Mouse (Mus musculus): ENCODE measurements around the gene Ap2s1. TPM values are rescaled to one million over a fixed set of nuclear protein-coding genes. Genes with fewer than 3 reads are reported as not detected.
A peak's percentile ranks its signal among the peaks of the same experiment; 100 is the strongest.

Ap2s1 gene
- polyA plus RNA-seq, 1 experiment from 2014 or later = 261 TPM

DNA sequence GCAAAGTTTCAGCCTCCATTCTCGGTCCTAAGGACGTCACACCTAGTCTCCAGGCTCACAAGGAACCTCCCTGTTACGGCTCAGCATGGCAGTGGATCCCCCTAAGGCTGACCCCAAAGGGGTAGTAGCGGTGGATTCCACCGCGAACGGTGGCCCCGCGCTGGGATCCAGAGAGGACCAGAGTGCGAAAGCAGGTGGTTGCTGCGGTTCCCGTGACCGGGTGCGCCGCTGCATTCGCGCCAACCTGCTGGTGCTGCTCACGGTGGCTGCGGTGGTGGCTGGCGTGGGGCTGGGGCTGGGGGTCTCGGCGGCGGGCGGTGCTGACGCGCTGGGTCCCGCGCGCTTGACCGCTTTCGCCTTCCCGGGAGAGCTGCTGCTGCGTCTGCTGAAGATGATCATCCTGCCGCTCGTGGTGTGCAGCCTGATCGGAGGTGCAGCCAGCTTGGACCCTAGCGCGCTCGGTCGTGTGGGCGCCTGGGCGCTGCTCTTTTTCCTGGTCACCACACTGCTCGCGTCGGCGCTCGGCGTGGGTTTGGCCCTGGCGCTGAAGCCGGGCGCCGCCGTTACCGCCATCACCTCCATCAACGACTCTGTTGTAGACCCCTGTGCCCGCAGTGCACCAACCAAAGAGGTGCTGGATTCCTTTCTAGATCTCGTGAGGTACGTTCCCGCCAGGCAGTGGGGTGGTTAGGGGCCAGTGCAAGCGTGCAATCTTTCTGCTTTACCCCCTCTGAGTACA, 43.8 kb downstream of the Ap2s1 start:
- peak overlapping the region; percentile 68 for H3K4me3 ChIP-seq
- H3K9ac ChIP-seq = peak overlapping the region; percentile 75
- H3K27ac ChIP-seq = 0 out of 2 replicates have a peak overlapping the region, but pooled peaks have one; percentile 64
- WGBS = under 1% methylated on average over 60 of the region's 60 CpGs
- ATAC-seq (ENCODE audit: insufficient number of reproducible peaks, insufficient read depth, low FRiP score, low TSS enrichment) = no peak
- H3K4me1 ChIP-seq = peaks cover 23% of the 10 kb centered on the region
- 0 out of 2 replicates have a peak, but pooled peaks cover 4% of the 10 kb centered on the region for H3K36me3 ChIP-seq
- H3K4me2 ChIP-seq (replicated peaks) = peak overlapping the region; percentile 99
- no peaks in the 10 kb centered on the region for H3K27me3 ChIP-seq
- no peaks in the 10 kb centered on the region for H3K9me3 ChIP-seq

DNA sequence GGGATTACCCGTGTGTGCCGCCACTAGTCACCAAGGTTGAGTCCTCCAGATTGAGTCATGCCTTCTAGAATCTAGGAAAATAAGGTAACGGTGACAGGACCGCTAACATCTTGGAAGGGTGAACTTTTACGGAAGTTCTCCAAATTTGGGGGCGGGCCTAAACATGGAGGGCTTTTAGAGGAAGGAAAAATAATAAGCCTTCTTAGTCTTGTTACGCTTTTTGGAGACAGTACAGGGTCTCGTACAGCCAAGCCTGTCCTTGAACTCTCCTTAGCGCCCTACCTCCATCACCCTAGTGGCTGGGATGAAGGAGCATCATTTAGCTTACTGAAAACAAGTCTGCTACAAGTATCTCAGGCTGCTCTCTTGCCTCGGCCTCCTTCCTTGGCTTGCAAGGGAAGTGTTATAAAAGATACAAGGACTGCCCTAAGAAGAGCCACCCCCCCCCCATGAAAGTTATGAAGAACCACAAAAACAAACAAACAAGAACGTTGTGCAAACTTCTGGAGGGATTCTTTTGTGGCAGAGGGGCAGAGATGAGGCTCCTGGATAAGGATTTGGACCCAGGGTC, 44.4 kb downstream of the Ap2s1 start:
- no peak for ATAC-seq (ENCODE audit: insufficient number of reproducible peaks, insufficient read depth, low FRiP score, low TSS enrichment)
- H3K27ac ChIP-seq = no peak overlapping the region

DNA sequence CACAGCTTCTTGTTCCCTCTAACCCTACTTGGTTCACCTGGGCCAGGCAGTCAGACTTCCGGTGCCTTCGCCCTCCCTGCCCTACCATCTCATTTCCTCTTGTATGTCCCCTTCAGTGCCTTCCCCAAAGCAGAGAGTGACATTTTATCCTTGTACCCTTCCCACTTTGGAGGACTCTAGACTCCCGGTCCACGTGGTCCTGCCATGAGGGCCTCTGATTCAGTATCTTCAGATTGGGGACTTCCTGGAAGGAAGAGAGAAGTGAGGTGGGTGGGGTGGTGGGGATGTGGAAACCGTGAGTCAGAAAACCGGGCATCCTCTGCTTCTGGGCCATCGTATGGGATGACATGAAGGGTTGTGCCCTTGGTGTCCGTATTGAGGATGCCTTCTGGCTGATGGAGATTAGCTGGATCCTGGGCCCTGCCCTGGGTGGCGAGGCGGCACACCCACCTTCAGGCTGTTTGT, 45.0 kb downstream of the Ap2s1 start:
- 17% methylated on average over 10 of the region's 10 CpGs for WGBS
- peak overlapping the region; percentile 46; the same call in 1 of the 2 replicates for H3K27ac ChIP-seq
- peak overlapping the region; percentile 99 for H3K4me2 ChIP-seq (replicated peaks)
- H3K4me1 ChIP-seq = peaks cover 23% of the 10 kb centered on the region
- no peak for ATAC-seq (ENCODE audit: insufficient number of reproducible peaks, insufficient read depth, low FRiP score, low TSS enrichment)
- H3K9me3 ChIP-seq = no peaks in the 10 kb centered on the region
- peak overlapping the region; percentile 68 for H3K4me3 ChIP-seq
- peaks cover 11% of the 10 kb centered on the region; the same call in 1 of the 2 replicates for H3K36me3 ChIP-seq
- H3K27me3 ChIP-seq = no peaks in the 10 kb centered on the region
- peak overlapping the region; percentile 27; the same call in 1 of the 2 replicates for H3K9ac ChIP-seq

More for the DNA sequence above, 44.4 kb downstream of the Ap2s1 start:
- Histone ChIP-seq H3K4me1 (peaks cover 23% of the 10 kb centered on the region), H3K9ac (peak overlapping the region; percentile 75), H3K9me3 (no peaks in the 10 kb centered on the region), H3K4me3 (peak overlapping the region; percentile 68), H3K4me2 (replicated peaks) (peak overlapping the region; percentile 99), H3K36me3 (peaks cover 5% of the 10 kb centered on the region; the same call in 1 of the 2 replicates), H3K27me3 (no peaks in the 10 kb centered on the region)
- WGBS = 3% methylated on average over 11 of the region's 11 CpGs

DNA sequence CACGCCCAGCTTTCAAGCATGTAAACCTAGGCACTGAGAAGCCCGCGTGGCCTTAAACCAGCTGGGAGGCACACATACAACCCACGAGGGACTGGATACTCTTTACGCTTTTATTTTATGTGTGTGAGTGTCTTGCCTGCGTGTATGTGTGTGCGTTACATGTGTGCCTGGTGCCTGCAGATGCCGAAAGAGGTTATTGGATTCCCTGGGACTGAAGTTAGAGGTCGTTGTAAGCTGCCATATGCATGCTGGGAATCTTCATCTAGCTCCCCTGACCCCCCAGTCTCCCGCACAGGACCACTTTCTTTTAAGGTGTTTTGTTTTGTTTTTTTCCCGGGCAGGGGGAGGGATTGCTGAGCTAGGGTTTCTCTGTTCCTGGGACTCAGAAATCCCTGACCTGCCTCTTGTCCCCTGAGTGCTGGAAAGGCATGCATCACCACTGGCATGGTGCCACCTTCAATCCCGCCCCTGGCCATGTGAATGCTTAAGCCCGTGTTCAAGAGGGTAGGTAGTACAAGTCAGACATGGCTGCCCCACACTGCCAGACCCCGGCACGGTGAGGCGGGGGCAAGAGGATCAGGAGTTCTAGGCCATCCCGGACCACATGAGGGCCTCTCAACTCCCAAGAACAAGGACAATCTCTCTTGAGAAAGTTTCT, 45.7 kb downstream of the Ap2s1 start:
- WGBS = 43% methylated on average over 17 of the region's 17 CpGs
- peak overlapping the region; percentile 68 for H3K4me3 ChIP-seq

DNA sequence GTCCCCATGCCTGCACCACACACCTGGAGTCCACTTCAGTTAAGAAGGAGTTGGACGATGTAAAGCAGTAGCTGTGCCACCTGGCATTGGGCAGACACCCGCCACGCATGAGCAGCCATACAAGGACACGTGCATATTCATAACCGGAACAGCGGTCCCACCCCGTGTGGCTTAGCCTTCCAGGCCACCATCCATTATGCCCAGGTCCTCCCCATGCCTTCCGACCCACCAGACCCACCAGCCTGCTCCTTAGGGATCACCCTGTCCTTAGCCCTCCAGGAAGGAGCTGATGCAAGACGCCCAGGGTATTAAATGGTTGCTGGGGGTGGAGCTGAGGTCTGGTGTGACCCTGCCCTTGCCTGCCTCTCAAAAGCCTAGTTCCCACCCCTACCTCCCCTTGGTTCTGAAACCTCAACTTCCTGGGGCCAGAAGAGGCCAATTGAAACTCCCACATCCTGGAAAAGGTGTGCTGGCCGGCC, 46.3 kb downstream of the Ap2s1 start:
- 0 out of 2 replicates have a peak overlapping the region, but pooled peaks have one; percentile 2 for H3K4me3 ChIP-seq
- no peak for ATAC-seq (ENCODE audit: insufficient number of reproducible peaks, insufficient read depth, low FRiP score, low TSS enrichment)
- no peaks in the 10 kb centered on the region for H3K27me3 ChIP-seq
- H3K36me3 ChIP-seq = peaks cover 13% of the 10 kb centered on the region; the same call in 1 of the 2 replicates
- 82% methylated on average over 10 of the region's 10 CpGs for WGBS
- no peak overlapping the region for H3K9ac ChIP-seq
- no peak overlapping the region for H3K27ac ChIP-seq
- H3K4me2 ChIP-seq (replicated peaks) = peak overlapping the region; percentile 99
- H3K9me3 ChIP-seq = no peaks in the 10 kb centered on the region
- H3K4me1 ChIP-seq = peaks cover 23% of the 10 kb centered on the region

More for the DNA sequence above, 45.7 kb downstream of the Ap2s1 start:
- H3K4me1 ChIP-seq = peaks cover 23% of the 10 kb centered on the region
- no peak for ATAC-seq (ENCODE audit: insufficient number of reproducible peaks, insufficient read depth, low FRiP score, low TSS enrichment)
- peak overlapping the region; percentile 27; the same call in 1 of the 2 replicates for H3K9ac ChIP-seq
- H3K4me2 ChIP-seq (replicated peaks) = peak overlapping the region; percentile 99
- H3K9me3 ChIP-seq = no peaks in the 10 kb centered on the region
- H3K27me3 ChIP-seq = no peaks in the 10 kb centered on the region
- H3K27ac ChIP-seq = peak overlapping the region; percentile 46; the same call in 1 of the 2 replicates
- peaks cover 13% of the 10 kb centered on the region; the same call in 1 of the 2 replicates for H3K36me3 ChIP-seq

DNA sequence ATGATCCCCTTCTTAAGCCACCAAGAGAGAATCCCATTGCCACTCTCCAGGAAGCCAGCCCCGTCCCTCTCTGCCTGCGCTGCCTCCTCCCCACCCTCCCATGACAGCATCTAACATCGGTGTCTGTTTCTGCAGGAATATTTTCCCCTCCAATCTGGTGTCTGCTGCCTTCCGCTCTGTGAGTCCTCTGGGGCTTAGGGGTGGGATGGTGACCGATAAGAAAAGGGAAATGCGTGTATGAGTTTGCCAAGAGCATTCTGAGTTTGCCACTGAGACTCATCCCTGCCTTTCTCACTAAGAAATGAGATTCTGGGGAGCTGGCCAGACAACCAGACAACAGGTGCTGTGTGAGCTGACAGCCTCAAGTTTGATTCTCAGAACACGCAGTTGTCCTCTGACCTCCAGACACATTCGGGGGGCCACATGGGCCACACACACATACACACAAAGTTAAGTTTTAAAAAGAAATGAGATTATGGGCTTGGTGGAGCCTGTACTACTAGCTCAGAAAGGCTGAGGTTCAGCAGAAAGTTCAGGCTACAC, 47.4 kb downstream of the Ap2s1 start:
- Histone ChIP-seq H3K9ac (no peak overlapping the region), H3K27ac (no peak overlapping the region), H3K4me3 (no peak overlapping the region), H3K9me3 (no peaks in the 10 kb centered on the region), H3K4me1 (peaks cover 23% of the 10 kb centered on the region), H3K4me2 (replicated peaks) (no peak overlapping the region), H3K27me3 (no peaks in the 10 kb centered on the region), H3K36me3 (peaks cover 13% of the 10 kb centered on the region; the same call in 1 of the 2 replicates)
- 88% methylated on average over 8 of the region's 8 CpGs for WGBS
- no peak for ATAC-seq (ENCODE audit: insufficient number of reproducible peaks, insufficient read depth, low FRiP score, low TSS enrichment)

DNA sequence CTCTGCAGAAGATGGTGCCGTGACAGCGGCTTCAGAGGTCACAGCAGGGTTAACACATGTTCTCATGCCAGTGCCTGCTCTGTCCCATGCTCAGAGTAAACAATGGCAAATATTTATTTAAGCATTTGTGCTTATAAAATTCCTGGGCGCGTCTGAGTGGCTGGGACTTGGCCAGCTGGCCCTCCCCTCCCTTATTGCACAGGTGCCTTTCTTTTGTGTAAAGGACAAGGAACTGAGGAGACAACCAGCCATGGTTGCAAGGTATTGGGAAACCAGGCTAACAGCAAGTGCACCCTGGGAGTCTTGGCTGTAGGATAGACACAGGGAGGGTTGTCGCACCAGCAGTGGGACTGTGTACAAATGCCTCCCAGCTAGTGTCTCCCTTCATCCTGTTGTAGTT, 54.1 kb downstream of the Ap2s1 start:
- peaks cover 24% of the 10 kb centered on the region; the same call in 1 of the 2 replicates for H3K36me3 ChIP-seq

DNA sequence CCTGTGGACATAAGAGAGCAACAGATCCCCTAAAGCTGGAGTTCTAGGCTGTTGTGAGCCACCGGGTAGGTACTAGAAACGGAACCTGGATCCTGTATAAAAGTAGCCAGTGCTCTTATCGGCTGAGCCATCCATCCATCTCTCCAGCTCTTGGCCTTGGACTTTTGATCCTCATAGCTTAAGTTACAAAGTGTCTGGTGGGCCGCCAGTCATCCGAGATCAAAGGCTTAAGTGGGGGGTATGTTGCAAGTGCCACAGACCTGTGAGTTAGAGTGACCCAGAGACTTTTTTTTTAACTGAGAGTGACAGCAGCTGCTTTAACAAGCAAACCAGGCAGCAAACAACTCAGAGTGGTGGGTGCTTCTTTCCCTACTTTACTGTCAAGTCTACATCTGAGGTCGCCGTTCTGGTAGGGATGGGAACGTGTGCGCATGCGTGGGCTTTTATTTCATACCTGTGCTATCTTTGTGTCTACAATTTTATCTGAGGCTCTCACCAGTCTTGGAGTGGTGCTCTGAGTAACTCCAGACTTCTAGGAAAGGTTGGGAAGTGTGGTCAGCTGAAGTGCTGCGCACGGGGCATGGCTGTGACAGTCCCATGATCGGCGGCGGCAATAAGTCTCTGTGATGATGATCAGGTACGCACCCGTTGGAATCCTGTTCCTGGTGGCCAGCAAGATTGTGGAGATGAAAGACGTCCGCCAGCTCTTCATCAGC, 55.0 kb downstream of the Ap2s1 start:
- Histone ChIP-seq H3K4me3 (no peak overlapping the region), H3K4me2 (replicated peaks) (no peak overlapping the region), H3K4me1 (no peaks in the 10 kb centered on the region), H3K27me3 (no peaks in the 10 kb centered on the region), H3K36me3 (peaks cover 26% of the 10 kb centered on the region; the same call in 1 of the 2 replicates), H3K9me3 (no peaks in the 10 kb centered on the region), H3K9ac (no peak overlapping the region), H3K27ac (no peak overlapping the region)
- 88% methylated on average over 19 of the region's 19 CpGs for WGBS
- ATAC-seq (ENCODE audit: insufficient number of reproducible peaks, insufficient read depth, low FRiP score, low TSS enrichment) = no peak

More for the DNA sequence above, 54.1 kb downstream of the Ap2s1 start:
- Histone ChIP-seq H3K4me2 (replicated peaks) (no peak overlapping the region), H3K4me3 (no peak overlapping the region), H3K27me3 (no peaks in the 10 kb centered on the region), H3K9ac (no peak overlapping the region), H3K27ac (no peak overlapping the region), H3K4me1 (no peaks in the 10 kb centered on the region), H3K9me3 (no peaks in the 10 kb centered on the region)
- 67% methylated on average over 5 of the region's 5 CpGs for WGBS
- ATAC-seq (ENCODE audit: insufficient number of reproducible peaks, insufficient read depth, low FRiP score, low TSS enrichment) = no peak

DNA sequence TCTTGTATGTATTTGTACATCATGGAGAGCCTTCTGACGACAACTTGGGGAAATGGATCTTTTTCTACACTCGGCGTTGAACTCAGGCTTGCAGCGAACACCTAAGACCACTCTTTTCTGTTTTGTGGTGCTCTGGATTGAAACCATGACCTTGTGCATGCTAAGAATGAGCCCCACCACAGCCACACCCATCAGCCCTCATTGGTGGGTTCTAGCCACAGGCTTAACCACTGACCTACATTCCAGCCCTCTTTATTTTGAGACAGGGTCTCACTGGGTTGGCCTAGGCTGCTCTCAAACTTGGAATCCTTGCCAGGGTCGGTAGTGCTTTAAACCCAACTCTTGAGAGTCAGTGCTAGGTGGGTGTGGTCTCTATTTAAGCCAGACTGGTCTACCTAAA, 56.7 kb downstream of the Ap2s1 start:
- Histone ChIP-seq H3K27me3 (no peaks in the 10 kb centered on the region), H3K9me3 (no peaks in the 10 kb centered on the region), H3K27ac (no peak overlapping the region), H3K4me3 (no peak overlapping the region), H3K36me3 (peaks cover 25% of the 10 kb centered on the region; the same call in 1 of the 2 replicates), H3K4me1 (no peaks in the 10 kb centered on the region), H3K9ac (no peak overlapping the region), H3K4me2 (replicated peaks) (no peak overlapping the region)
- no peak for ATAC-seq (ENCODE audit: insufficient number of reproducible peaks, insufficient read depth, low FRiP score, low TSS enrichment)
- 88% methylated on average over 5 of the region's 5 CpGs for WGBS

All from embryonic facial prominence, embryonic 12.5 days (tissue).